Mouse (Mus musculus) lung, postnatal 14 days (tissue): Measurements from ENCODE around the gene Itpk1.

ENCODE experiments used
- DNase-seq: peaks from one replicate; pipeline ENCODE4 v3.0.0; 2021

Itpk1 gene

DNA sequence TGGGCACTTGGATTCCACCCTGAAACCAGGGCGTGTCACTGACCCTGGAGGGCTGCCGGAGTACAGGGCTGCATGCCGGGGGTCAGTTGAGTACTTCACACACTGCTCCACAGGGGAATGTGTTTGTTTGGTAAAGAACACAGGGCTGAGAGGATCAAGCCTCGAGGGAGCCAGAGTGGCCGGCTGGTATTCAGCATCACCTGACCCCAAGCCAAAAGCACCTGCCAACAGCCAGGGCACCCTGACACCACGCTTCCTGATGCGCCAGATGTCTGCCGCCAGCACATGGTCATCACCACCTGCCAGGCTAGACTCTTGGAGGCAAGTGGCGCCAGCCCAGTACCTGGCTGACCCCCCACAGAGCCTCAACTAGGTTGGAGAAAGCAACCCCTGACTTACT is 80.9 kb downstream of the Itpk1 start:
- peak; percentile 40 for DNase-seq

DNA sequence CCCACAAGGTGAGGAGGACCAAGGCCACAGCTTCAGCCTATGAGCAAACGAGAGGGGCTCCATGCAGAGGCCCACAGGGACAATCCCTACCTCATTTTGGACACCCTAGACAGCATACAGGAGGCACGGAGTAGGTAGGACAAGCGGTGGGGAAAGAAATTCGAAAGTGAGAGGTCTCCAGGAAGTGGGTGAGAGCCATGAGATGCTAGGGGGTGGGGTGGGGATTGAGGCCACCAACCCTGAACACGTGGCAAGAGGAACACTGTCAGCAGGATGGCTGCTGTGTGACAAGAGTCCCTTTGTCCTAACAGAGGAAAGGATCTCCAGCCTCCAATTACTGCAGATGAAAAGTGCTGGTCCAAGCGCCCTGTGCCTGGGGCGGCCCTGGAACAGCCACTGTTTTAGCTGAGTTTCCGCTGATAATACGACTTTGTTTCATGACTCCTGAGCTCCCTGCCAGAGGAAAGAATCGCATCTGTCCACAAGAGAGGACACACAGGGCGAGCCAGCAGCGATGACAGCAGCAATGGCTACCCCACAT is 82.4 kb downstream of the Itpk1 start:
- DNase-seq, result no peak

DNA sequence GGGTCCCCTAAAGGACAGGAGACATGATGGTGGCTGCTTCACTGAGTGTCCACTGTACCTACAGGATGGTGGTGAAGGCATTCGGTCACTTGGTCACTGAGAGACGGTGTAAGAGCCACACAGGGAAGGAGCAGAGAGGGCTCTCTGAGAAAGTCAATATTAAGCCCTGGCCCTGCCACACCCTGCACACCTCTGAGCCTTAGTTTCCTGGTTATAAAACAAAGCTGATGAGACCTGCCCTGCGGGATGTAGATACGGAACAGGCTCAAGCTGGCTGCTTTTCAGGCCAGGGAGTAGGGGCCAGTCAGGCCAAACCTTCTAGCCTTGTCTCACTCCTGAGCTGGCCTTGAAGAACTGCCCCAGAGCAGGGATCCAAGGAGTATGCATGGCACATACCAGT is 82.9 kb downstream of the Itpk1 start:
- no peak for DNase-seq

DNA sequence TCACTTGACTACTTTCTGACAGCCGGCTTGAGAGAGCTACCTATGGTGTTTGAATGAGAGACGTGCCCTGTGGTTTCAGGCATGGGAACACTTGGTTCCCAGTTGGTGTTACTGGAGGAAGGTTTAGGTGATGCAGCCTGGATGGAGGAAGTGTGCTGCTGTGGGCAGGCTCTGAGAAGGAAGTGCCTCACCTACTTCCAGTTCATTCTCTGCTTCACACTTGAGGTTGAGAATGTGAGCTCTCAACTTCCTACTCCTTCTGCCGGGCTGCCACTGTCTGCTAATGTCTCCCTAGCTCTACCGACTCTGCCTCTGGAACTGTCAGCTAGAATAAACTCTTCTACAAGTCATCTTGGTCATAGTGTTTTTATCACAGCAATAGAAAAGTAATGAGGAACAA is 83.5 kb downstream of the Itpk1 start:
- no peak for DNase-seq

DNA sequence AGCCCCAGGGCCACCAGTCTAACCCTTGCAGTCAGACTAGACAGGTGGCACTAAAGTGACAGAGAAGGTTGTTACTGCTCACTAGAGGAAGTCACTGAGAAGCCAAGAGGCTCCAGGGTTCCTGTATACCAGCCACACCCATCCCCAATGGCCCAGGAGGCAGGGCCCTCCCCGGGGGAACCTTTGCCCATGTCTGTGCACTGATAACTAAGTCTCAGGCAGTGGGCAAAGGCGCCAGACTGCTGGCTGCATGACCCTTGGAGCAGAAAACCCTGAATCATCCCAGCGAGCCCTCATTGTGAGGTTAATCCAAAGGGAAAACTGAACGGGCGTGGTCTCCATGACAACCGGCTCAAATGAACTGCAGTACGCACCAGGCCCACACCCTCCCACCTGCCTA is 84.8 kb downstream of the Itpk1 start:
- no peak for DNase-seq

DNA sequence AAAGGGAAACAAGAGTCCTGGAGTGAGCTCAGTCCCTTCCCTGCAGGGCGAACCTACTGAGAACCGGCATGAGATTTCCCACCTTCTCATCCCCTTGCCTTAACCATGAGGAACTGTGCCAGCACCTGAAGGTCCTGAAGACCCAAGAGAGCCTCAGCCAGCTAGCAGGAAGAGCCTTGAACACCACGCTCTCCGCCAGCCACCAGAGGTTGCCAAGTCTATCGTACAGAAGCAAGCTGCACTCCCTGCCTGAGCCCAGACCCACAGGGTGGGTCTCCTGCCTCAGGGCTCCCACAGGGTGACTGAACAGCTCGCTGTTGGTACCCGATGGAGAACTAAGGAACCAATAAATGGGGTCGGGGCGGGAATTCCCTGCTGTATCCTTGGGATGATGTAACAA is 86.6 kb downstream of the Itpk1 start:
- DNase-seq, result no peak

DNA sequence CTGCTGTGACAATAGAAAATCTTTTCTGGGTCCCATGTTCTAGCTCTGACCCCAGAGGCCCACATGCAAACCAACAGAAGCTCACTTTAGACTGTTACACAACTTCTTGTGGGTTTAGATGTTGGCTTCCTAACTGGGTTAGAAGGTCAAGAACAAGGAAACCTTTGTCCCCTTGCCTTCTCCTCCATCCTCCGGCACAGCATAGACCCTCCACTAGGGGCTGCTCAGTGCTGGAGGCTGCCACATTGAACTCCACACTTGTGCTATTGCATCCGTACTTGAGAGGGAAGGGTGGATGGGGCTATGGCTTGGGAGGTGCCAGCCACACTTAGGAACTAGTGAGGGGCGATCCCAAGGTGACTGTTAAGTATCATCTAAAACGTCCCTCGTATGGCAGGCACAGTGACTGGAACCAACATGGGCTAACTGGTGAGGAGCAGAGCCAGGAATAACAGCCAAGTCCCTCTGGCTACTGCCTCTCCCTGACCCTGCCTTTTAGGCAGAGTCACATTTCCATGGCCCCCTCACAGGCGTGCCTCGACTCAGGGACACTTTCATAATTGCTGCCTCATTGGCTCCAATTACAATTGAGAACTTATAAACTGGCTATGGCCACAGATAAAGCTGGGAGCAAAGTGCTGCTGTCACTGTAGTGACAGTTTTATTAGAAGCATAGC is 87.7 kb downstream of the Itpk1 start:
- DNase-seq, result no peak

DNA sequence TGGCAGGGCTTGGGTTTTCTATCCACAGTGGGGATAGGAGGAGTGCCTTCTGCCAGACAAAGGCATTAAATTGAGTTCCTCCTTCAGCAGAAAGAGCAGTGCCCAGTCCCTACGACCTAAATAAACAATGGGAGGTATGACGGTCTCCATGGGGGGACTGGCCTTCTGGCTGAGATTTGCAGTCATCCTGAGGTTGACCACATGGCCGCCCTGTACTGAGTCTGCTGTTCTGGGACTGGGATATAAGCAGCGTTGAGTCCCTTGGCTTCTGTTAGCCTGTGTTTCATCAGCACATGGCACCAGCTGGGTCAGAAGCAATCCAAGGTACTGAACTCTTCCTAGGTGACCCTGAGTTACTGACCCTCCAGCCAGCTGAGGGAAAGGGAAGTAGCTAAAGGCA is 88.5 kb downstream of the Itpk1 start:
- DNase-seq, result no peak

DNA sequence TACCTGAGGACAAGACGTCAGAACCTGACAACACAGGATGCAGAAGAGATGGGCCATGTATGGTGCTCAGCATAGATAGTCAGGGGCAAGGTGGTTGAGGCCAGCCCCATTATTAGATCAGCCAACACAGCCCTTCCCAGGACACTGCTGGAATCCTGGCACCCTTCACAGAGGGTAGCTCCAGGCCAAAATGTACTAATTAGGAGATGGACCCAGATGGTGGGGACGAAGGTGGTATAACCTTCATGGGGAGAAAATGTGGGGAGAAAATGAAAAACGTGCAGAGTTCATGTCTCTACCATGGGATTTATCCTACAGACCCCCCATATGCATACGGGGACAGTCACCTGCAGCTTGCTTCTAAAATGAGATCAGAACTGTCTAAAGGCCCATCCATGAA is 91.3 kb downstream of the Itpk1 start:
- DNase-seq, result no peak

DNA sequence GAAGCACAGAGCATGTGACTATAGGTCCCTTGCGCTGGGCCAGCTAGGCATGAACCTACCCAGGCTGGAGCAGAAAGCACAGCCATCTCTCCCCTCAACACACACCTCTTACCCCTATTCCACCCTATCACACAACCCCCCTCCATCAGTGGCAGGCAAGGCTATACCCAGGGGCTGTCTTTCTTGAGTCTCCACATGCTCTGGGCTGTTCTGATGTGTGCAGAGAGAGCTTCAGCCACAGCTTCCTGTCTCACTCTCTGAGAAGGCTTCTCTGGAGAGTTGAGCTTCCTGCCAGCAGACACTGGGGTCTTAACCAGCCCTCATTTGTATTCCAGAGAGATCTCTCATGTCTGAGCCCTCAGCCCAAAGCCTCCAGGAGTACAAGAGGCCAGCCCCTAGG is 92.3 kb downstream of the Itpk1 start:
- no peak for DNase-seq

DNA sequence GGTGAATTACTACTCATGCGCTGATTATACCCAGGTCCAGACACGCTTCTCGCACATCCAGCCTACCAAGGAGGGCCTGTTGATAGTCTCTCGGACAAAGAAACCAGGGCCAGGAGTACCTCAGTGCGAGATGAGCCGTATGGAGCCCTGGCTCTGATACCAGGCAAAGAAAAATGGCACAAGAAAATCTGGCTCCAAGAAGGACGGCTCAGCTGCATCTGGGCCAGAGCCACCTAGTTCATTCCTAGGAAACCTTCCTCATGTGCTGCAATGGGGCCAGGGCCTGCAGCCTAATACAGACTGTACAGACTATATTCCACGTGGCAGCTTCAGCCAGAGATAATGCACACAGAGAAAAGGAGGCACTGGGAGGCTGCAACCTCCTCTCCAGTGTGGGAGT is 93.8 kb downstream of the Itpk1 start:
- DNase-seq, result no peak

DNA sequence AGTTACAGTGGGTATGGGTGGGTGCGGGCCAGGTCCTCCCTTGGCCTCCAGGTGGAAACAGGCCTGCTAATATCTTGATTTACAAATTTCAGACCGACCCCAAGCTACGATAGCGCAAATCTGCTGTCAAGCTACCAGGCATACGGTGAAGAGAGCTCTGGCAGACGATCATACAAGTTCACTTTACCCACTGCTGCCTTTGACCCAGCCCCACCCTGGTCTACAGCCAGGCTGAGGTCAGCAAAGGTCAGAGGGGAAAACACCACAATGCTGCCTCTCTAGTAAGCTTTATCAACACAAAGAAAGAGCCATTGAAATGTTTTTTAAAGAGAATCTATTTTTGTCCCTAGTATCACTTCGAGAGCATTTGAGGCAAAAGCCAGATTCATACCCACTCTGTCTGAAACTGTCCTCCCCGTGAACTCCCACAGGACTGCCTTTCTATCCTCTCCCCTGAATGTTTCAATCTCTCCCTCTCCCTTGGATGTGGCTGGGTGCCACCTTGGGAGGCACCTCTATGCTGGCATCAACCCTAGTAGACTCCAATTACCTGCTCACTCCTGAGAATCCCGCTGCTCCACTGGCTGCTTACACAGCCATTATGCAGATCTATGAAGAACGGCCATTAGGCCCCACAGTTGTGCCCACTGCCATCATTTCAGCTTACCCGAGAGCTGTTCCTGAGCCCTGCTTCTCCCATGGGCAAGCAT is 96.8 kb downstream of the Itpk1 start:
- no peak for DNase-seq

DNA sequence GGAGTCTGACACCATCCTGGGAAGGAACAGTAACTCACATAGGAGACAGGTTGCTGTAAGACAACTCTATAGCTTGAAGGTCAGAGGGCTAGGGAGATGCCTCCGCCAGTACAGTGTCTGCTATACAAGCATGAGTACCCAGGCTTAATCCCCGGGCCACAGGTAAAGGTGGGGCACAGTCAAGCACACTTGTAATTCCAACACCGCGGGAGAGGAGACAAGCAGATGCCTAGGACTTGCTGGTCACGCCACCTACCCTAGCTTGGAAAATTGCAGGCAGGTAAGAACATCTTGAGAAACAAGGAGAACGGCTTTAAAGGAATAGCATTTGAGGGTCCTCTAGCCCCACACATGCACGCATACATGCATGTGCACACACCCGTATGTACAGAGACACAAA is 97.7 kb downstream of the Itpk1 start:
- no peak for DNase-seq

DNA sequence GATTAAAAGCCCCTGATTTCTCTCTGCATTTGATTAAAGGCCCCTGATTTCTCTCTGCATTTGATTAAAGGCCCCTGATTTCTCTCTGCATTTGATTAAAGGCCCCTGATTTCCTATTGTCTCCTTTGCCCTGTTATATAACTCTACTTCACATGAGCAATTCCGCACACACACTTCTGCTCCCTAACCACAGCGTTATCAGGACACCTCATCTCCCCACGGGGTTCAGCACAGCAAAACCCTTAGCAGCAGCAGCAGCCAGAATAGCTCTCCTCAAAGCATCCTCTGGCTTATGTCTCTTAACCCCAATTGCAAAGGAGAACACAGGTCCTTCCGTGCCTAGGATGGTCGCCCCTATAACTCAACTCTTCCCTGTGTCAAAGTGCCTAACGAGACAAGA is 99.1 kb downstream of the Itpk1 start:
- no peak for DNase-seq

DNA sequence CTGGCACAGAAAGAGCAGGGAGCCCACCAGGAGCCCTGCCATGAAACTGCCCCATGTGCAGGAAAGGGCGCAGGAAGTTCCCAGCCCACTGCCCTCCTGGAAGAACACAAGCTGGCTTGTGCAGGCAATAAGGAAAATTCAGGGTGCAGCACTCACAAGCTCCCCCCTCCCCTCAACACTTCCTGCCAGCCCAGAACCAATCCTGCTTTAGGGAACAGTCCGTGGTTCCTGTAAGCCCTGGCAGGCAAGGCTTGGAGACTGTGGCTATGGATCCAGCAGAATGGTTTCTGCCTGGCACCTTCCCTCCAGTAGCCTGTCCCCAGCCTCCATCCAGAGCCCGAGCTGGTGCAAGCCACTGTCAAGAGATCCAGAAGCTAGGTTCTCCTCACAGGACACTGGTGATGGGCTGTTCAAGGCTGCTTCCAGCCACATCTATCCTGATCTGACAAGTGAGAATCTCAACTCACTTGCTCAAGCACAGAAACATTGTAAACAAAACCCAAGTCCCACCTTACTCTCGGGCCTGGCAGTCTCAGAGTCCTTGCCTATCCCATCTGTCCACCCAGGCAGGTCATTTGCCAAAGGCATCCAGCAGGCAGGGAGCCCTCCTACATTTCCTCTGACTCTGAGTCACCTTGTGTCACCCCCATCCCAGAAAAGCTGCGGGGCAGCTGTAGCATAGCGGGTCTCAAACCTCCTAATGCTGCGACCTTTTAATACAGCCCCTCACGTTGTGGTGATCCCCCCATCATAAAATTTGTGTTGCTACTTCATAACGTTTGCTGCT is 102.3 kb downstream of the Itpk1 start:
- no peak for DNase-seq

DNA sequence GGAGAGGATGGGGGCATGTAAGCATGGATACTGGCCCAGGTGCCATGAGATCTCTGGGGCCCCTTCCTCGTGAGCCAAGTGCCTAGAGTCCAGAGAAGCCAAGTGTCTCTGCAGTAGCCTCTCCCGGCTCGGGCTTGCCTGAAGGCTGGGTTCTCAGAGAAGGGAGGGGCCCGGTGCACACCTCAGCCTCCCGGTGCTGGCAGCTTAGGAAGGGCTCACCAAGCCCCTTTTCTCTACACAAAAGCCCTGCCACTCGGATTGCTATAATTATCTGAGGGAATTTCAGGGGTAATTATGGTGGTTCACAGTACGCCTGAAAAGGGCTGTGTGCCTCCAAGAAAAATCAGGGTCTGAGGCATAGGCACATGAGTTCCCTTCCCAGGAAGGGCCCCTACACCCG is 102.9 kb downstream of the Itpk1 start:
- DNase-seq, result no peak

DNA sequence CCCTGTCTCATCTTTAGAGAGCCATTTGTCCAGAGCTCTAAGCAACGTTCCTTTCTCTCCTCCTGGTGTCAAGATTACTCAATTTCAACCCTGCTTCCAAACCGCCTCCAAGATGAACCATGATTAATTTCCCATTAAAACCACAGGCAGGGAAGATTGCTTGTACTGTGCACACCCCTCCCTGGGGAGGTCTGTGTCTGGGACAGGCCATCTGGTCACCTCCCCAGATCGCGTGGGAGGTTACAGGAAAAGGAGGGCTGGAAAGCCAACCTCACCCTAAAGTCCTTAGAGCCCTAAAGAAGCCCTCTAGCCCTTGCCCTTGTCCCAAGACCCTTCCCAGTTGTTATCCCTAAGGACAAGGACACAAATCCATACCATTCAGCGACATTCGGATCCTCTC is 104.4 kb downstream of the Itpk1 start:
- no peak for DNase-seq

DNA sequence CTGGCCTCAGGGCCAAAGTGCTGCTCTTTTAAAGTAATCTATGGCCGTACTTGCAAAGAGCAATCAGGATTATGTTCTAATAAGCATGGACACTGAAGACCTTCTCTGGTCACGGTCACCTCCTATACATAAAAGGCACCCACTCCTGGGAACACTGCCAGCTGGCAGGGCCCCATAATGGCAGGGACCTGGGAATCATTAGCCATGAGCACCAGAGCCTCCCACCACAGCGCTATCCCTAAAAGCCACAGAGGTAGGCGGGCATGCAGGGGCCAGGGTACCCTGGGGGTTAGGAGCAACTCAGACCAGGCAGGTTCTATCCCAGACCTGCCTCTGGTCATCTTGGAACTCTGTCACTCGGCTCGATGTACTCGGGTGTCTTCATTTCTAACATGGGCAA is 104.9 kb downstream of the Itpk1 start:
- DNase-seq, result no peak

DNA sequence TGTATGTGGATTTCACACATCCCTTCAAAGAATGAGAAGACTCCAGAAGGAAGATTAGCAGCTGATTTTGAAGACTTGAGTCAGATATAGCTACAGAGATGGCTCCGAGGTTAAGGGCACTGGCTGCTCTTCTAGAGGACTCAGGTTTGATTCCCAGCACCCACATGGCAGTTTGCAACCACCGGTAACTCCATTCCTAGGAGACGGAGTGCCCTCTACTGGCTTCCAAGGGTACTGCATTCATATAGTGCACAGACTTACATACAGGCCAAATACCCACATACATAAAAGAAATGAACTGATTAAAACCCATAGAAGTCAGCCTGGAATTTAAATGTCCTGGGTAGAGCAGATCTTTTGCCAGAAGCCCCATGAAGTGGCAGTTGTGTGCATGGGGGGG is 106.2 kb downstream of the Itpk1 start:
- DNase-seq, result no peak

DNA sequence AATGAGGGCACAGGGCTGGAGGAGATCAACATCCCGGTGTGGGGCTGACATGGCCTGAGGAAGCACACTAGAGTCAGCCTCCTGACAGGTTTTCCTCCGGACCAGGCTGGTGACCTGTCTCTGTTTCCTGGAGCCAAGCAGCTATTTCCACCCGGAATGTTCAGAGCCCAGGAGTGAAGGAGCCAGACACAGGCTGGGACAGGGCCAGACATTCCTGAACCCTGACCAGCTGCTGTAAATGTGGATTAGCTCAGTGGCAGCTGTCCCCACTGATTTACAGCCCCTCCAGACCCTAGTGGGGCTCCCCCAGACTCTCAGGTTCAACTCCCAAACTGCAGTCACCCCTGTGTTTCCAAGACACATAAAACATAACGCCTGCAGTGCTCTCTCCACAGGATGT is 107.3 kb downstream of the Itpk1 start:
- peak; percentile 51 for DNase-seq

DNA sequence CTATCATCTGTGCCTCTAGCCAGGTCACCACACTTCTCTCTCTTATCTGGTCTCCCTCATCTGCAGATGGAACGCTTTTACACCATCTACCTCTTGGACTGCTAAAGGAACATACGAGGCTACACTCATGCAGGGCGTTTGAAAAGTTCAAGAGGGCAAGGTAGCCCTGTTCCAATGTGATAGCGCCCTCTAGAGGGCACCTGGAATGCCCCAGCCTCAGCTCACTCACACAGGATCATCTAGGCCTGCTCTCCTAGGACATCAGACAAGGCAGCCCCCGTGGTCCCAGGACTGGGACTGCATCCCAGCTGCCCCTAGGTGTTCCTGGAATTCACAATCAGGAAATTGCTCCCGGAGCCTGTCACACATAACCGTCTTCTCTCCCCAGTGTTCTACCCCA is 108.3 kb downstream of the Itpk1 start:
- peak; percentile 28 for DNase-seq

DNA sequence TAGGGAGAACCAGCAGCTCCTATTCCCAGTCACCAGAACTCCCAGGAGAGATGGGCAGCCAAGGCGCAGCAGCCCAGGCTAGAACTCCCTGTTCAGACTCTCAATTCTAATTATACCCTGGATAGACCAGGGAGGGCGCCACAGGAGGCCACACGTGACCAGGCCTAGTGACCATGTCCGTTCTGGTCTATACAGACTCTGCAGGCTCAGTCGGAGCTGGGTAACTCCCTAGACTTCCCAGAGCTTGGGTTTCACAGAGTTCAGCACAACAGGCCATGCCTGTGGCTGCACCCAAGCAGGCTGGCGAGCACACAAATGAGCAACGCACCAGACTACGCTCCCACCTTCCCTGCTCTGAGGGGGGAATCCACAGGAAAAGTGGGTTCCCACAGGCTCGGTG is 110.1 kb downstream of the Itpk1 start:
- no peak for DNase-seq

DNA sequence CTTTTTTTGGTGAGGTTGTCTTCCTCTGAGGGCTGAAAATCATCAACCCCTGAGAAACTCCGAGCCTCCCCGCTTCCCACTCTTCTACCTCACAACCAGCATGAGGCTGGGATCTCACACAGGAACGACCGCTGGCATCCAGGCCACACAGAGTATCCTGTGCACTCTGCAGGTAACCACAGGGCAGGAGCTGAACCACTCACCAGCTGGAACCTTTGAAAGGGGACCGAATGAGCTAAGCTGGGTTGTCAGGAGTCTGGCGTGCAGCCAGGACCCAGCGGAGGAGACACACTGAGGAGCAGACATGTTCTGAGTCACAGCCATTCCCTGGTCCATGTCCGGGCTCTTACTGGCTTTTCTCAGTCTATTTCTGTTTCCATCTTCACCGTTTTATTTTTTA is 111.0 kb downstream of the Itpk1 start:
- no peak for DNase-seq
